Mouse (Mus musculus): ENCODE data around the gene Cacng6.
"Not testable (repeated sequence)": the region's sequence is repeated elsewhere in the genome, so short reads cannot be mapped to it uniquely, and the experiment has no call there.

The Cacng6 gene

DNA sequence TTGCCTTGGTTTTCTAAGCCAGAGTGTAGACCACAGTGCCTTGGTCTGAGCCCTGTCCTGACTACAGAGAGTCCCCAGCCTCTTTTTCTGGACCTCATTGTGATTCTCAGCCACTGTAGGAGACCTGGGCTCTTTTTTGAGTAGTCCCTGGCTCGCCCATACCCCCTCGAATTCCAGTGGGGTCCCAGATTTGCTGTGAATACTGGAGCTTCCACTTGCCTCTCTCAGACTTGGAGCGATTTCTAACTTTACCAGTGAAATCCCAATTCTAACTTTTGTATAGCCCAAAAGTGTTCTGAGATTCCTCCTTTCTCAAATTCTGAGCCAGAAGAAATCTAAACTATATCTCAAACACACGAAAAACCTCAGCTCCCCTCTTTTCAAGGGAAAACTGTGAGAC, at the start of gene Cacng6:
Gene Cacng6, plus strand, starts transcription at position 301 of the 400 bp plus-strand sequence.
- no peak for DNase-seq (ENCODE audit: extremely low read depth, low read depth)

DNA sequence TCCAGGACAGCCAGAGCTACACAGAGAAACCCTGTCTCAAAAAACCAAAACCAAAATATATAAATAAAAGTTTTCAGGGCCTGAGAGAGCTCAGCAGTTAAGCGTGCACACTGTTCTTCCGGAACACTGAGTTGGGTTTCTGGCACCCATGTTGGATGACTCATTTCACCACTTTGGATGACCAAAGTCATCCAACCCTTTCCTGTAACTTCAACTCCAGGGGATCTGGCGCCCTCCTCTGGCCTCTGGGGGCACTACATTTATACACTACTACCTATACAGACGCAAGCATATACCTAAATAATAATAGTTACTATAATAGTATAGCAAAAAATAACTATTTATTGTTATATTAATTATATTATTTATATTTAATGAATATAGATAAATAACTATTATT, 47.2 kb upstream of the Cacng6 start:
- peak; percentile 37 for DNase-seq (ENCODE audit: extremely low read depth, low read depth)

DNA sequence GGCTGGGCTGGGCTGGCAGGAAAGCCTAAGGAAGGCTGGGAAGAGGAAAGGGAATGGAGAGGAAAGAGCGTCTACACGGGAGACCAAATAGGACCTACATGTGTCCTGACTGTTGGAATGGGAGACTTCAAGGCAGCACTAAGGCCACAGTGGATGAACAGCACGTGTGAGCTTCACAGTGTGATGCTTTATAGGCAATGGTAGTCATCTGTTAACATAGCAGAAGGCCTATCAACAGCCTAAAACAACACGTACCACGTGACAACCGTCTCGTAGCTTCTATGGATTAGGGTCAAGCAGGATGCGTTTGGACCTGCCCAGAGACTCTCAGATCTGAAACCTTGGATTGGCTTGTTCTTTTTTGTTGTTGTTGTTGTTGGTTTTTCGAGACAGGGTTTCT, 41.9 kb upstream of the Cacng6 start:
- no peak for DNase-seq (ENCODE audit: extremely low read depth, low read depth)

DNA sequence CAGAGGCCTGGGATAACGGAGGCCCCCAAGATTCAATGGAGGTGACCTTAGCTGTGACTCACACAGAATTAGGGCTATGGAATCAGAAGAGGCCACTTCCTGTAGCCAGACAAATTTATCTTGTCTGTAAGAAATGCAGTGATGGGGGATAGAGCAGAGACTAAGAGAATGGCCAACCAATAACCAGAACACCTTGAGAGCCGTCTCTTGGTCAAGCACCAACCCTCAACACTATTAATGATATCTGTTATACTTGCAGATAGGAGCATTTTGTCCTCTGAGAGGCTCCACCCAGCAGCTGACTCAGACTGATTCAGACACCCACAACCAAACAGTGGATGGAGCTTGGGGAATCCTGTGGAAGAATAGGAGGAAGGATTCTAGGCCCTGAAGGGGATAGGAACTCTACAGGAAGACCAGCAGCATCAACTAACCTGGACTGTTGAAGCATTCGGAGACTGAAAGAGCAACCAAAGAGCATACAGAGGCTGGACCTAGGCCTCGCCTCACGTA, 39.1 kb upstream of the Cacng6 start:
- no peak for DNase-seq (ENCODE audit: extremely low read depth, low read depth)

DNA sequence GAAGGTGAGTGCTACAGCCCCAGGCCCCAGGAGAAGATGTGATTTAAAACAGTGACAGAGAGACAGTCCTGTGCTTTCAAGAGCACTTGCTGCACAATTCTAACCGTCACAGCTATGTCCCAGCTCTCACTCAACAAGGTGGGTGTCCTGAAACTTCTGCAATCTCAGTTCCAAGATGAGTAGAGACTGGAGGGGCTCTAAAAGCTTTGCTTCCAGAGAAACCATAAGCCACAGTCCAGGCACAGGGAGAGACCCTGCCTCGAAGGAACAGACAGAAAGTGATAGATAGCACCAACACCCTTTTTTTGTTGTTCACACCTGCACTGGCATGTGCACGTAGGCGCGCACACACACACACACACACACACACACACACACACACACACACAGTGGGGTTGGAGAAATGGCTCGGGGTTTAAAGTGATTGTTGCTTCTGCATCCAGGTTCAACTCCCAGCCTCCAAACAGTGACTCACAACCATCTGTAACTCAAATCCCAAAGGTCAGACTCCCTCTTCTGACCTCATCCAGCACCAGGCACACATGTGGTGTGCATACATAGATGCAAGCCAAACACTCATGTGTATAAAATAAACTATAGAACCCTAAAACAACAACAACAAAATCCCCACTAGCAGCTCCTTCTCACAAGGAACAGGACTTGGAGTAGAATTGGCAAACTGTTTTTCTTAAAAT, 37.8 kb upstream of the Cacng6 start:
- no peak for DNase-seq (ENCODE audit: extremely low read depth, low read depth)

DNA sequence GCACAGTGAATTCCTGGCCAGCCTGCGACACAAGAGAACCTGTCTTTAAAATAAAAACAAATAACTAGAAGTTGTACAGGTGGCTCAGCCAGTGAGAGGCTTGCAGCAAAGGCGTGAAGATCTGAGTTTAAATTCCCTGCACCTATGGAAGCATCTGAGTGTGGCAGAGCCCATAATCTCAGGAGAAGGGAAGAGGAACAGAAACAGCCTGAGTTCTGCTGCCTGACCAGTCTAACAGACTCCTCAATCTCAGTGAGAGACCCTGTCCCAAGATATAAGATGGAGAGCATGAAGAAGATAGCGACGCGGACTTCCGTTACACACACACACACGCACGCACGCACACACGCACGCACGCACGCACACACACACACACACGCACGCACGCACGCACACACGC, 36.2 kb upstream of the Cacng6 start:
- DNase-seq (ENCODE audit: extremely low read depth, low read depth): no peak

DNA sequence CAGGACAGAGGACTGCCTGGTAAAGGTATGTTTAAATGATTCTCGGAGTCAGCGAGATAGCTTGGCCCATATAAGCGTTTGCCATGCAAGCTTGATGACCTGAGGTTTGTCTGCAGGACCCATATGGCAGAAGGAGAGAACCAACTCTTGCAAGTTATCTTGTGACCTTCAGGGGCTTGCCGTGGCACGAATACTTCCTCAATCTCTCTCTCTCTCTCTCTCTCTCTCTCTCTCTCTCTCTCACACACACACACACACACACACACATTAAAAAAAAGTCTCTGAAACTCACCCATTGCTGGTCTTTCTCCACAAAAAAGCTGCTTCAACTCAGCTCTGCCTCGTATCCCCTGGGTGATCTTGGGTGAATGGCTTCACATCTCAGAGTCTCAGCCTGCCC, 35.1 kb upstream of the Cacng6 start:
- peak; percentile 33 for DNase-seq (ENCODE audit: extremely low read depth, low read depth)

DNA sequence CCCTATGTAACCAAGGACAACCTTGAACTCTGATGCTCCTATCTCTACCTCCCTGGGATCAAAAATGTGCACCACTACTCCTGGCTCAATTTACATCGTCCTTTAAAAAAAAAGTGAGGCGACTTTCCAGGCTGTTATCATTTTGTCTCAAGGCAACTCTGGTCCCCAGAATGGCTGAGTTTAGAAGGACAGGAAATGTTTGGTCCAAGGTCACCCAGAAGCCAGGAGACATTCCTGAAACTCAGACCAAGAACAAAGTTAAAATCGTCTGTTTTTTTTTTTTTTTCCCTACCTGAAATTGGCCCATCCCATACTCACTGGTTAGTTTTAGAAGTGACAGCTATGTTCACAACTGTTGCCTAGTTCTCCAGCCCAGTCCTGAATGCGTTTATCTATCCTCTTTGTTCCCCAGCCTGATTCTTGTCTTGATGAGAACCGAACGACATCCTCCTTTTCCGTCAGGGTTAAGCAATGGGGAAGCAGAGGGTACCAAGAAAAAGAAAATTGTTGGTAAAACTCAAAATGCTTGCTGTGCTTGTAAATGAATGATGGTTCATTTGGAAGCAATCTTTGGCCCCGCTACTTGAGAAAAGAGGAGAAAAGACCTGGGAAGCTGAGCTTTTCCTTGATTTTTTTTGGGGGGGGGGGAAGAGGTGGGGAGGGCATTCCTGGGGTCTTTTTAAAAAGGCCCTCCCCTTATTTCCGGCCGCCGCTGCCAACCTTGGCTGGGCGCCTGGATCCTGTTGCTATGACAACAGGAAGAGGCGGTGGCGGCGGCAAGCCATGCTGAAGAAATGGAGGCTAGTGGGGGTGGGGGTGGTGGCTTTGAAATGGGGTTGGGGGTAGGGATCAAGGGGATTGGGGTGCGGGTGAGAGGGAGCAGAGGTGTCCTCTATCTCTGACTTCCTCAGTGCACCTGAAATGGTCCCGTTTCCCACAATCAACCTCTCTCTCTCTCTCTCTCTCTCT, 34.3 kb upstream of the Cacng6 start:
- DNase-seq (ENCODE audit: extremely low read depth, low read depth): peak; percentile 61

DNA sequence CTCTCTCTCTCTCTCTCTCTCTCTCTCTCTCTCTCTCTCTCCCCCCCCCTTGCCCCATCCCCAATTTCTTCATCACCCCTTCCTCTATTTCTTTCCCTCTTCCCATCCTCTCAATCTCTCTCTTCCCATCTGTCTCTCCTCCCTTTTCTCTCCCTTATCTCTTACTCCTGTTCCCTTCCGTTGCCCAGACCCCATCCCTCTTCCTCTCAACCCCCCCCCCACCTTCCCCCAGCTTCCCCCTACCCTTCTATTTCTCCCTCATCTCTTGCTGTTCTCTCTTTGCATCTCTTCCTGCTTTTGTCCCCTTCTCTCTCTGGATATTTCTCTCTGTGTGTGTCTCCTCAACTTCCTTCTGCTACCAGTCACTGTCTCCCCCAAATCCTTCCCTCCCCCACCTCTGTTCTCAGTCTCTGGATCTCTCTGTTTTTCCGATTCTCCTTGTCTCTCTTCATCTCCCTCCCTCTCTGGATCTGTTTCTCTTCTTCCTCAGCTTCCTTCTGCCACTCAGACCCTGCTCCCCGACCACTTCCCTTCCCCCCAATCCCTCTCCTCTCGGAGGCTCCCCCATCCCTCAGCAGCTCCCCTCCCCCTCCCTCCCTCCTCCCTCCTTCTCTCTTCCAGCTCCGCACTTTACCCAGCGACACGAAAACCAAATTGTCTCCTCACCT, 33.4 kb upstream of the Cacng6 start, which contains the start of gene Cacng8:
Gene Cacng8, plus strand, starts transcription at position 271 of the 668 bp plus-strand sequence.
- DNase-seq (ENCODE audit: extremely low read depth, low read depth): no peak

DNA sequence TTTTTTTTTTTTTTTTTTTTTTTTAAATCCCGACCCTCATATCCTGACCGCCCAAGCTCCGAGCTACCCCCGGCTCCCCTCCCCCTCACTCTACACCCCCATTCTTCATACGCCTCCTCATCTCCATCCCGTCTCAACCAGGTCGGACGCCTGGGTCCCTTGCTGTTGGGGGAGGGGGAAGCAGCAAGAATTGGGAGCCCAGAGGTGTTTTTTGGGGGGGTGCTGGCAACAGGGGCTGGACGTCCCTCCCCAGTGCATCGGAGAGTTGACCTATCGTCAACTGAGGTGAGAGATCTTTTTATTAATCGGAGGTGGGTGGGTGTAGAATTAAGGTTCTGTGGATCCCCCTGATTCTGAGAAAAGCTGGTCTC, 32.9 kb upstream of the Cacng6 start:
- no peak for DNase-seq (ENCODE audit: extremely low read depth, low read depth)

DNA sequence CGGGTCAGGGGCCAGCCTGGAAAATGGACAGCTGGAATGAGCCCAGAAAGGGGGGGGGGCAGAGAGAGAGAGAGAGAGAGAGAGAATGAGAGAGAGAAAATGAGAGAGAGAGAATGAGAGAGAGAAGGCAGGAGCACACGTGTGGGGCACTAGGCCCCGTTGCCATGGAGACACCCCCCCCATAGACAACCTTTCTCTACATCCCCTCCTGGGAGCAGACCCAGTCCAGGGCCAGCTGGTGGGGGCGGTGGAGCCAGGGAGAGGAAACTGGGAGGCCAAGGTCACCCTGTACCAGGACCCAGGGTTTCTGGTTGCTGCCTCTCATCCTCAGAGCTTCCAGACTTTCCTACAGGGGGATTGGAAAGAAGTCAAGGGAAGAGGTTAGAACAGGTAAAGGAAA, 32.2 kb upstream of the Cacng6 start:
- no peak for DNase-seq (ENCODE audit: extremely low read depth, low read depth)

DNA sequence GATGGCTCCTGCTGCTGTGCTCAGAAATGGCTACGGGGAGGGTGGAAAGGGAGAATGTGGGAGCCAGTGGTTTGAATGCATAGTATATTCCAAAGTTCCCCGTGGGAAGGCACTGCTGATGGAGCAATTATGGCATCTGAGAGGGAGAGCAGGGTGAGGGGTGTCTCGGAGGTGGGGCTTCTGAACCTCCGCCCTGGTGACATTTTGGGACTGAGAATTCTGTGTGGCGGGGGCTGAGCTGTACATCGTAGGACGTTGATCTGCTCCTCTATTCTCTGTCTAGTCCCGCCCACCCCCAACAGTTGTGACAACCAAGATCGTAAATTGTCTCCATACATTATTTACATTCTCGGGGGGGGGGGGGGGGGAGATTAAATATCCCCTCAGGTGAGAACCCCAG, 26.6 kb upstream of the Cacng6 start:
- DNase-seq (ENCODE audit: extremely low read depth, low read depth): no peak

DNA sequence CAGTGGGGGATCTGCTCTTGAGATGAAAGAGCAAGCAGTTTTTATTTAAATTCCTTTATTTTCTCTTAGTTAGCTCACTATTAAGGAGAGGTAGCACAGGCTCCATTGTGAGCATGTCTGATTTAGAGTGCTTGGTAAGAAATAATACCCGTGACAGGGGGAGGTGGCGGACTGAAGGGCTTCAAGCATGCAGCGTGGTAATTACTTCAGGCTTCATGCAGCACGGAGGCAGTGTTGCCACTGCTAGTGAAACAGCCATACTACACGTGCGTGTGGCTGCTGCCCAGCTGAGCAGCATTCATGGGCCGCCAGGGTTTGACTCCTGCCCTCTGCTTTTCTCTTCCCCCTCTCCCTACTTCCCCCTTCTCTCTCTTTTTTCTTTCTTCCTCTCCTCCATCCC, 26.2 kb upstream of the Cacng6 start:
- no peak for DNase-seq (ENCODE audit: extremely low read depth, low read depth)

DNA sequence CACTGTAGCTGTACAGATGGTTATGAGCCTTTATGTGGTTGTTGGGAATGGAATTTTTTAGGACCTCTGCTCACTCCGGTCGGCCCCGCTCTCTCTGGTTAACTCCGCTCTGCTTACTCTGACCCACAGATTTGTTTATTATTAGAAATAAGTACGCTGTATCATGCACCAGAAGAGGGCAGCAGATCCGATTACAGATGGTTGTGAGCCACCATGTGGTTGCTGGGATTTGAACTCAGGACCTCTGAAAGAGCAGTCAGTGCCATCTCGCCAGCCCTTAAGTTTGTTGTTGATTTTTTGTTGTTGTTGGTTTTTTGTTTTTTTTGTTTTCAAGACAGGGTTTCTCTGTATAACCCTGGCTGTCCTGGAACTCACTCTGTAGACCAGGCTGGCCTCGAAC, 25.6 kb upstream of the Cacng6 start:
- not testable (repeated sequence) for DNase-seq (ENCODE audit: extremely low read depth, low read depth)

DNA sequence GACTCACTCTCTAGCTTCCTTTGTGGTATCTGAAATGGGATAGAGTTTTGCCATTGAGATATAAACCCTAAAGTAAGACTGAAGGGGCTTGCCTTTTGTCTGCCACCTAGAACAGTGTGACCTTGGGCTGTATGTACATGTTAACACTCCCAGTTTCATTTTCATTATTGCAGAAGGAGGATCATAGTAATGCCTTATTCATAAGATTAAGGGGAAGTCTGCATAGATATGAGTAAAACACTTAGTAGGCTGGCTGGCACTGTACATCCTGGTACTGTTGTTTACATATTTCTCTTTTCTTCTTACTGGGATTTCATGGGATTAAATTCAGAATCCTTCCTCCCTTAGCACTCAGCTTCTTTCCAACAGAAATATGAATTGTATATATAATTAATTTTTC, 24.1 kb upstream of the Cacng6 start:
- peak; percentile 26 for DNase-seq (ENCODE audit: extremely low read depth, low read depth)

DNA sequence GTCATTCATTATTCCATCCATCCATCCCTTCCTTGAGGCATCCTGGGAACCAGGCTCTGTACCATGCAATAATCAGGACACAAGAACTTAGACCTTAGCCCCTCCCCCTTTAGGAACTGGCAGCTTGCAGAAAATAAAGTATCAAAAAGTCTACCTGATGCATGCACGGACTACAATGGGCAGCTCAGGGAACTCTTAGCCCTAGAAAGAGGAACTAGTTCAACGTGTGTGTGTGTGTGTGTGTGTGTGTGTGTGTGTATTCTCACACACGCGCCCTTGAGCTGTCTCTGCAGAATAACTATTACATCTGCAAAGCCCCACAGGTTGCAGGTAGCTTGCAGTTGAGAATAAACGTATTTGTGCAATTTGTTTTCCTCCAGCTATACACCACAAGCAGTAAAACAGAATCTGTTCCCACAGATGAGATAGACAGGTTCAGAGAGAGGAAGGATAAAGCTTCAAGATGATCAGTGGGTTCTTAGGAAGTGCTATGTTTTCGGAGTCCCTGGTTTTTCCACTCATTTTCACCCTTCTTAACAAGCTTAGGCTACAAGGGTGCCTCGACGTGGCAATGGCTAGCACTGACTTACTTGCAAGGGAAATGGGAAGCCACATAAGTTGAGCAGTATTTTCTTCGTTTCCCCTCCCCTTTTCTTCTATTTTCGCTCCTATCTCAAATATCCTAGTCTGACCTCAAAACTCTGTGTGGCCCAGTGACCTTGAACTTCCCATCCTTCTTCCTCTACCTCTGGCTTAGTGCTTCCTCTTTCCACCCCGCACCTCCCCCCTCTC, 14.1 kb upstream of the Cacng6 start:
- peak; percentile 72 for DNase-seq (ENCODE audit: extremely low read depth, low read depth)

DNA sequence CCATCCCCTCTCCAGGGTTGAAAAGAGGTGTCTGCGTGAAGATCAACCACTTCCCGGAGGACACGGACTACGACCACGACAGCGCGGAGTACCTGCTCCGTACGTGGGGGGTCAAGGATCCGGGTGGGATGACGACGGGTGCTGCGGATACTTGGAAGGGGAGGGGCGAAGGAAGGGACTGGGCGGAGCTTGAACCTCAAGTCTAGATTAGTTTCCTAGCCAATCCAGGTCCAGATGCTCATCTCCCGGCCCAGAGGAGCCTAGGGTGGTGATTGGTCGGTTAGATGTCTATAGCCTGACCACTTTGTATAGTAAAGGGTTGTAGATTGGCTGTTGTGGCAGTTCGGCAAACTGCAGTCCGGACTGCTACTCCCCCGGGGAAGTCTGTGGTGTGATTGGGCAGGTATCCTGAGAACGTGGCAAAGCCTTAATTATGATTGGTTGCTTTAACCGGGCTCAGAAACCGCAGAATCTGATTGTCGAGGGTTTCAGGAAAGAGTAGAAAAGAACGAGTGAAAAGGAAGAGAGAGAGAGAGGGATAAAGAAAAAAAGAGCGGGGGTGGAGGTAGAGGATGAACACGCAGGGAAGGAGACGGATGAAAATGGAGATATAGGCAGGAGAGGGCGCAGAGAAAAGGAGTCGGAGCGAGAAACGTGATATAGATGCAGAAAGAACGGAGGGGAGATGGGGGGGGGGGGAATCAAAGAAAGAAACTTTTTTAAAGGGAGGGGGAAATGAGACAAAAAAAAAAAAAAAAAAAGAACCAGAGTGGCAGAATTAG, 12.6 kb upstream of the Cacng6 start:
- peak; percentile 99 for DNase-seq (ENCODE audit: extremely low read depth, low read depth)

DNA sequence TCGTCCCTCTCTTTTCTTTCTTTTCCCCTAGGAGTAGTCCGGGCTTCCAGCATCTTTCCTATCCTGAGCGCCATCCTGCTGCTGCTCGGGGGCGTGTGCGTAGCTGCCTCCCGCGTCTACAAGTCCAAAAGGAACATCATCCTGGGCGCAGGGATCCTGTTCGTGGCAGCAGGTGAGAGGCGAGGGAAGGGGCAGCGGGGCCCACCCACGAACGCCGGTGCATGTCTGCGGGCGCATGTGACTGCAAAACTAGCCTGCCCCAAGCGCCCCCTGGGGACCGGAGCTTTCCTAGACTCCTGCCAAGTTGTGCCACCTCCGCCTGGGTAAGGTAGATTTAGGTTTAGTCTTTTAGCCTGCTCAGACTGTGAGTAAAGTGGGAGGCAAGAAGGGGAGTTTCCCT, 12.0 kb upstream of the Cacng6 start:
- DNase-seq (ENCODE audit: extremely low read depth, low read depth): peak; percentile 26

DNA sequence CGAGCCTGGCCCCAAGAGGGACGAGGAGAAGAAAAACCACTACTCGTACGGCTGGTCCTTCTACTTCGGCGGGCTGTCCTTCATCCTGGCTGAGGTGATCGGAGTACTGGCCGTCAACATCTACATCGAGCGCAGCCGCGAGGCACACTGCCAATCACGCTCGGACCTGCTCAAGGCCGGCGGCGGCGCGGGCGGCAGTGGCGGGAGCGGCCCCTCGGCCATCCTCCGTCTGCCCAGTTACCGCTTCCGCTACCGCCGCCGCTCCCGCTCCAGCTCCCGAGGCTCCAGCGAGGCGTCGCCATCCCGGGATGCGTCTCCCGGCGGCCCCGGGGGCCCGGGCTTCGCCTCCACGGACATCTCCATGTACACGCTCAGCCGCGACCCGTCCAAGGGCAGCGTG, 9.1 kb upstream of the Cacng6 start:
- DNase-seq (ENCODE audit: extremely low read depth, low read depth): no peak

DNA sequence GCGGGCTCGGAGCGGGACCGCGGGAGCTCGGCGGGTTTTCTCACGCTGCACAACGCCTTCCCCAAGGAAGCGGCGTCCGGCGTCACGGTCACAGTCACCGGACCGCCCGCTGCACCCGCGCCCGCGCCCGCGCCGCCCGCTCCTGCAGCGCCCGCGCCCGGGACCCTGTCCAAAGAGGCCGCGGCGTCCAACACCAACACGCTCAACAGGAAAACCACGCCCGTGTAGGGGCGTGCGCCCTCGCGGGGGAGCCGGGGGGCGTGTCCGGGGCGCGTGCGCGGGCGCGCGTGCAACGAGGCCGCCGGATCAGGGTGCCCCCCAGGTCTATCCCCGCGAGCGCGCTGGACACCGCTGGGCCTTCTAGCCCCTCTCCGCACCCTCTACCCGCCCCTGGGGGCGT, 8.6 kb upstream of the Cacng6 start:
- DNase-seq (ENCODE audit: extremely low read depth, low read depth): no peak
